9 mouse cellular contexts compared by ENCODE assay signal in genomic region chr11:61021676-61022549, GRCm38 (mm10). TPM values are rescaled to one million over a fixed set of nuclear protein-coding genes. Genes with fewer than 3 reads are reported as not detected.
A peak's percentile ranks its signal among the peaks of the same experiment; 100 is the strongest.
DNase-seq lines count a peak whose midpoint lies in the region; ATAC-seq and TF ChIP-seq lines count a peak whose summit lies in the region.
"Had no signal": no experiment of that assay in that cellular context is flagged by ENCODE, and none has a peak within 500 bp of the region (broad histone marks: within the 10 kb centered on the region; RNA-seq: fewer than 3 reads in every experiment).

No protein-coding gene starts in this region.

- DNase-seq in adrenal gland, adult 2 months, result peak; percentile 25
- DNase-seq in adrenal gland, postnatal 4 days (ENCODE audit: low spot score in 2 of 2), result no peak
- DNase-seq in brain, adult 2 months (ENCODE audit: low read depth, low spot score), result peak; percentile 87
- DNase-seq in forebrain, embryonic 14.5 days (ENCODE audit: low spot score), result peak; percentile 30
- DNase-seq in limb, embryonic 14.5 days (ENCODE audit: low spot score), result no peak
- DNase-seq in right cerebral cortex, postnatal 25 days, result peak; percentile 65

- H3K4me3 ChIP-seq in forebrain, embryonic 14.5 days (ENCODE audit: low read depth, low read length), result peak overlapping the region; percentile 46
- peak overlapping the region; percentile 59 for H3K4me3 ChIP-seq in hindbrain, embryonic 12.5 days
- H3K4me3 ChIP-seq in limb, embryonic 14.5 days (replicated peaks; ENCODE audit: low read length), result peak overlapping the region; percentile 51

- no peak; the same call in 1 of the 2 replicates for ATAC-seq in forebrain, embryonic 14.5 days
- ATAC-seq in hindbrain, embryonic 12.5 days (ENCODE audit: low FRiP score), result no peak
- no peak for ATAC-seq in limb, embryonic 14.5 days (ENCODE audit: low FRiP score, low read depth)
- no peak for ATAC-seq in megakaryocyte-erythroid progenitor cell, adult 5-6 weeks (replicated peaks; ENCODE audit: low FRiP score, low TSS enrichment, poor library complexity, severe bottlenecking)

- no peaks in the 10 kb centered on the region for H3K4me1 ChIP-seq in forebrain, embryonic 14.5 days (ENCODE audit: control insufficient read depth, insufficient read depth, low read length)
- H3K4me1 ChIP-seq in hindbrain, embryonic 12.5 days, result peaks cover 43% of the 10 kb centered on the region
- 0 out of 2 replicates have a peak, but pooled peaks cover 10% of the 10 kb centered on the region for H3K4me1 ChIP-seq in limb, embryonic 14.5 days (ENCODE audit: control insufficient read depth, insufficient read depth, low read length)

- peak overlapping the region; percentile 55 for H3K9ac ChIP-seq in forebrain, embryonic 14.5 days (ENCODE audit: low read length)
- peak overlapping the region; percentile 54 for H3K9ac ChIP-seq in hindbrain, embryonic 12.5 days
- H3K9ac ChIP-seq in limb, embryonic 14.5 days (ENCODE audit: low read depth, low read length, severe bottlenecking), result peak overlapping the region; percentile 45

- WGBS in forebrain, embryonic 14.5 days, result under 1% methylated on average over 65 of the region's 68 CpGs
- 1% methylated on average over 60 of the region's 68 CpGs for WGBS in hindbrain, embryonic 12.5 days
- 2% methylated on average over 55 of the region's 68 CpGs for WGBS in limb, embryonic 14.5 days

- H3K36me3 ChIP-seq in forebrain, embryonic 14.5 days (ENCODE audit: control insufficient read depth, insufficient read depth, low read length), result no peaks in the 10 kb centered on the region
- no peaks in the 10 kb centered on the region for H3K36me3 ChIP-seq in hindbrain, embryonic 12.5 days
- no peaks in the 10 kb centered on the region for H3K36me3 ChIP-seq in limb, embryonic 14.5 days (ENCODE audit: control insufficient read depth, insufficient read depth, low read length)

- H3K4me2 ChIP-seq in forebrain, embryonic 14.5 days (ENCODE audit: low read length), result peak overlapping the region; percentile 67
- H3K4me2 ChIP-seq in hindbrain, embryonic 12.5 days (replicated peaks), result peak overlapping the region; percentile 97
- H3K4me2 ChIP-seq in limb, embryonic 14.5 days (replicated peaks; ENCODE audit: low read depth, low read length, severe bottlenecking), result peak overlapping the region; percentile 96

- no peaks in the 10 kb centered on the region for H3K9me3 ChIP-seq in forebrain, embryonic 14.5 days (replicated peaks; ENCODE audit: control insufficient read depth, low read length)
- no peaks in the 10 kb centered on the region for H3K9me3 ChIP-seq in hindbrain, embryonic 12.5 days (replicated peaks)
- H3K9me3 ChIP-seq in limb, embryonic 14.5 days (ENCODE audit: control insufficient read depth, low read length), result no peaks in the 10 kb centered on the region

- no peak overlapping the region for H3K27ac ChIP-seq in forebrain, embryonic 14.5 days (ENCODE audit: low read depth, low read length)
- H3K27ac ChIP-seq in hindbrain, embryonic 12.5 days, result 0 out of 2 replicates have a peak overlapping the region, but pooled peaks have one; percentile 25
- H3K27ac ChIP-seq in limb, embryonic 14.5 days (replicated peaks; ENCODE audit: low read depth, low read length), result no peak overlapping the region

- no peak for TF ChIP-seq POLR2A in limb, embryonic 14.5 days (IDR thresholded peaks at IDR 0.05; ENCODE audit: borderline replicate concordance, extremely low read depth, insufficient read depth, insufficient read length)

- H3K27me3 ChIP-seq in forebrain, embryonic 14.5 days (replicated peaks; ENCODE audit: control insufficient read depth, insufficient read depth, low read length), result peaks cover 43% of the 10 kb centered on the region
- peaks cover 62% of the 10 kb centered on the region for H3K27me3 ChIP-seq in hindbrain, embryonic 12.5 days
- H3K27me3 ChIP-seq in limb, embryonic 14.5 days (ENCODE audit: control insufficient read depth, insufficient read depth, low read length), result peaks cover 51% of the 10 kb centered on the region

RNA-seq across cellular contexts. Expression of gene Kcnj12, which starts 0.5 kb away (rescaled TPM):
- 1 to 10 TPM; 1.5 to 3.1 TPM for total RNA-seq in adrenal gland, adult 2 months (2021)
- polyA plus RNA-seq in adrenal gland, adult 2 months (2012; rRNA removed), result 5.0 and 5.1 TPM in 2 replicates
- 1 to 10 TPM; 3.5 to 3.6 TPM for total RNA-seq in adrenal gland, postnatal 4 days (2021)
- 1.0 and 1.4 TPM in 2 replicates for polyA plus RNA-seq in forebrain, embryonic 14.5 days (2014; fragmentation: Nextera tagmentation; extraction: Ambion mirVana)
- 2.7 and 3.2 TPM in 2 replicates for polyA plus RNA-seq in hindbrain, embryonic 12.5 days (2016; fragmentation: Nextera tagmentation; extraction: Ambion mirVana)
- polyA plus RNA-seq in limb, embryonic 14.5 days (2012; rRNA removed), result 0.47 and 0.55 TPM in 2 replicates
- polyA plus RNA-seq in limb, embryonic 14.5 days (2014; fragmentation: Nextera tagmentation; extraction: Ambion mirVana), result 0.14 and 0.62 TPM in 2 replicates
- not detected in 2 replicates for total RNA-seq in megakaryocyte-erythroid progenitor cell, adult 5-6 weeks (2014; fragmentation: Nextera tagmentation)
- not detected in 2 replicates for total RNA-seq in megakaryocyte-erythroid progenitor cell, adult 5-6 weeks (2017)
- total RNA-seq: common myeloid progenitor, adult 5-6 weeks had no signal

Comparison
In these comparisons a context has a peak if more than half of its experiments do, and no peak if none do; other contexts are left out.
1. DNase-seq: peak in adrenal gland, adult 2 months (single experiment), brain, adult 2 months (single experiment), forebrain, embryonic 14.5 days (single experiment) and right cerebral cortex, postnatal 25 days (single experiment); none in adrenal gland, postnatal 4 days (0 of 2) and limb, embryonic 14.5 days (single experiment).
2. Peak in every context shown above with its lines, with median percentiles within 50 percentile points of each other: H3K4me2 ChIP-seq, H3K4me3 ChIP-seq and H3K9ac ChIP-seq.